Mouse (Mus musculus): ENCODE data around the gene Glo1.
"Not testable (repeated sequence)": the region's sequence is repeated elsewhere in the genome, so short reads cannot be mapped to it uniquely, and the experiment has no call there.

Glo1 gene

DNA sequence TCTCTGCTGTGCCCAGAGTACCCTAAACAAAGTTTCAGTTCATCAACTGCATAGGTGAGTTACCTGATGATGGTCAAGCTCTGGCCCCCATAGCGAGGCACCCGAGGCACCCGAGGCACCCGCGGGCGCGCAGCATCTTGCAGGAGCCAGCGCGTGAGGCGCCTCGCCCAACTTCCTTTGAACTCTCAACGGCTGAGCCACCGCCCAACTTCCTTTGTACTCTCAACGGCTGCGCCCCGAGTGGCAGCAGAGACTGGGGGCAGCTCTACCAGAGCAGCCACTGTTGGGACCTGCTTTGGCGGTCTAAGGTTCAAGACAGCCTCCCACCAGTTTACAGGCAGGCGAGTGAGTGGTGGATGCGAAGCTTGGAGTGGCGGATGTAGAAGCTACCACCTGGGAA, at the start of gene Glo1:
TSS of gene Glo1 (minus strand) at position 153 of the 400 bp plus-strand sequence.
- not testable (repeated sequence) for DNase-seq (ENCODE audit: inconsistent ontology term)

DNA sequence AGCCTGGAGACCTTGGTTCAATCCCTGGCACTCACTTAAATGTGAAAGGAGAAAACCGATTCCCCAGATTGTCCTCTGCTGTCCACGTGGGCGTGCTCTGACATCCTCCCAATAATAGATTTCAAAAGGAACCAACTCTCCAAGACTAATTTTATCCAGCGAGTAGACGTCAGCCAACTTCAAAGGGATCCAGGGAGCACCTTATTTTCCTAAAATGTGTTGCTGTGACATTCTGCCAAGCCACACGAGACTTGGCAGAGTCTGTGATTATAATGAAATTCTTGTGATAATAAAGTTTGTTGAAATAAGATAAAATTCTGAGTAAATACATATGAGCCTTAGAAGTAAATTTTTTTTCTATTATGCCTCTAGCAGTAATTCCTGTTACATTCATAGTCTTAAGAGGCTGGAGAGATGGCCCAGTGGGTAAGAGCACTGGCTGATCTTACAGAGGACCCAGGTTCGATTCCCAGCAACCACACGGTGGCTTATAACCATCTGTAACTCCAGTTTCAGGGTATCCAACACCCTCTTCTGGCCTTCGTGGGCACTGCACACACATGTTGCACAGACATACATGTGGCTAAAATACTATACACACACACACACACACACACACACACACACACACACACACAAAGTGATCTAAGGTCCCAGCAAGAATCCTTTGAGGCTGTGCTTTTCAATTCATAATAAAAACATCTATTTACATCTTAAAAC, 48.5 kb upstream of the Glo1 start:
- DNase-seq (ENCODE audit: inconsistent ontology term) = no peak

DNA sequence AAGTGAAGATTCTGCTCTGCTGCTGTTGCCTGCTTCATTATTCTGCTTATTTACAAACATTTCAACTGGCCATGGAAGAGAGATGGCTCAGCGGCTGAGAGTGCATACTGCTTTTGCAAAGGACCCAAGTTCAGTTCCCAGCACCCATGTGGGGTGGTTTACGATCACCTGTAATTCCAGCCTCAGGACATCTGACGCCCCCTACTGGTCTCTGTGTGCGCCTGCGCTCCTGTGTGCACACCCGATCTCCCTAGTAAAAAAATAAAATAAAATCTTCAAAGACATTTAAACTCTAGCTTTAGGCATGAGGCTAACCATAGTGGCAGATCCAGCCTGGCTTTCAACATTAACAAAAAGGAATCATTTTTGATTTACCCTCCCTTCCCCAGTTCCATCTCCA, 46.4 kb upstream of the Glo1 start:
- no peak for DNase-seq (ENCODE audit: inconsistent ontology term)

DNA sequence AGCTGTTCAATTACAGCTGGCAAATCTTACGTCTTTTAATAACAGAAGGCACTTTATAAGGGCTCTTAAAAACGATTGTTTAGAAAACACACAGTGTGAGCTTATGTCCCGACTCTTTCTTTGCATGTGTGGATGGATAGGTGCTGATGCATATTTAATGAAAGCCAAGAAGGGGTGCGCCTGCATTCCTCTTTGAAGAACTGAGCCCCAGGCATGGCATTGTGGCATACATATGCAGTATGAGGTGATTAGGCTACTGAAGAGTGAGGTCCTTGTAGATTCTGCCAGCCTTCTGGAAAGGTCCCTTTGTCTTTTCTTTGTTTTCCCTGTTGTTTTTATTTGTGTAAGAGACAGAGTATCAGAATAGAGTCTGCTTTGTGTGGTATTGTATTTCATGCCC, 45.9 kb upstream of the Glo1 start:
- DNase-seq (ENCODE audit: inconsistent ontology term) = no peak

DNA sequence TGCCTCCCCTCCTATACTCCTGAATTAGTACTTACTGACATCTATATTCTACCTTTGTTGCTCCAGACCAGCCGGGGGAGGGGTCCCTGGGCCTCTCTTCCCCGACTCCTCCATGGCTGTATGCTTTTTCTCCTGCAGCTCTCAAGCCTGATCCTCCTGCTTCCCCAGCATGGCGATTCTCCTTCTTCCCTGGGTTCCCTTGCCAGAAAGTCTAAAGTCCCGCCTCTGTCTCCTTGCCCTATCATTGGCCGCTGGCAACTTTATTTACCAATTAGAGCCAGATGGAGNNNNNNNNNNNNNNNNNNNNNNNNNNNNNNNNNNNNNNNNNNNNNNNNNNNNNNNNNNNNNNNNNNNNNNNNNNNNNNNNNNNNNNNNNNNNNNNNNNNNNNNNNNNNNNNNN, 38.2 kb upstream of the Glo1 start:
- DNase-seq (ENCODE audit: inconsistent ontology term) = no peak

DNA sequence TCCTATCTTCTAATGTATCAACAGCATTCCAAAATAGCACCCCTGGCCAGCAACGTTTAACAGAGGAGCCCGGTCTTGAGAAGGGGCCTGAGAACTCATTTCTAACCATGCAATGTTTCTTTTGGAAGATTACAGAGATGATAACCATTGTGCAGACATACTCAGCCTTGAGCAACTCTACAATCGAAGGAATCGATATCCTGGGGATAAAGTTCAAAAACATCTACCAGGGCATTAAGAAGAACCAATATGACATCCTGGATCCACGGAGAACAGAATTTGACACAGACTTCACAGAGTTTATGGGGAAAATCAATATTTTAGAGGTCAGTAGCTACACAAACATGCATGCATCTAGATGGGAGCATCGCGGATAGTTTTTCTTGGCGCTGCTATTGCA, 36.5 kb upstream of the Glo1 start:
- no peak for DNase-seq (ENCODE audit: inconsistent ontology term)

DNA sequence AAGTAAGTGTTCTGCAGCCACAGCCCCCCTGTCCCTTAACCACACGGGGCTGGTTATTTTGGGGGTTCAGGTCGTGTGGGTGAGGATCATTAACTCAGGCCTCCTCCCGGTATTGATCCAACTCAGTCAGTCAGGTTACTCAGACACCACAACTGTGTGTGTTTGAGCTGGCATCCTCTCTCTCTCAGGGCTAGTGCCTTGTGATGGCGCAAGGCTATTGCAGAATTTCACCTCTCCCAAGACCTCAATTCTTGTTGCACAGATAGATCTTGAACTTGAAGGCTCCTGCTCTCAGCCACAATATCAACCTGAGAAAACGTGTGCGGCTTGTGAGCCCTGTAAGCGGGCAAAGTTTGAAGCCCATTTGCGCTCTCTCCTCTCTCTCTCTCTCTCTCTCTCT, 35.5 kb upstream of the Glo1 start:
- DNase-seq (ENCODE audit: inconsistent ontology term) = no peak

DNA sequence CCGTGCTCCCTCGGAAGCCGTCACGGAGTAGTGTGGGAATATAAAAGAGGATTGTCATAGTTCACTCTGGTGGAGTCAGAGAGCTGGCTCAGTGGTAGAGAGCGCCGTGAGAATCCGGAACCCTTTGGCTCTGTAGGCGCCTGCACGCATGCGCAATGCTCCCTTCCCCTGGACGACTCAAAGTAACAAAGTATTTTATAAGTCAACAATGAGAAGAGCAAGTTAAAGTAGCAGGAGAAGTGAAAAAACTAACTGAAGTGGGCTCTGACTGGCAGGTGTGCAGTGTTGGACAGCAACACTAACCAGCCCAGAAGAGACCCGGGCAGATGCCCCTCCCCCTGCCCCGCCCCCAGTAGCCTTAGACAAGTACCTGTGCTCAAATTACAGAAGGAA, 31.5 kb upstream of the Glo1 start:
- DNase-seq (ENCODE audit: inconsistent ontology term) = peak; percentile 64

DNA sequence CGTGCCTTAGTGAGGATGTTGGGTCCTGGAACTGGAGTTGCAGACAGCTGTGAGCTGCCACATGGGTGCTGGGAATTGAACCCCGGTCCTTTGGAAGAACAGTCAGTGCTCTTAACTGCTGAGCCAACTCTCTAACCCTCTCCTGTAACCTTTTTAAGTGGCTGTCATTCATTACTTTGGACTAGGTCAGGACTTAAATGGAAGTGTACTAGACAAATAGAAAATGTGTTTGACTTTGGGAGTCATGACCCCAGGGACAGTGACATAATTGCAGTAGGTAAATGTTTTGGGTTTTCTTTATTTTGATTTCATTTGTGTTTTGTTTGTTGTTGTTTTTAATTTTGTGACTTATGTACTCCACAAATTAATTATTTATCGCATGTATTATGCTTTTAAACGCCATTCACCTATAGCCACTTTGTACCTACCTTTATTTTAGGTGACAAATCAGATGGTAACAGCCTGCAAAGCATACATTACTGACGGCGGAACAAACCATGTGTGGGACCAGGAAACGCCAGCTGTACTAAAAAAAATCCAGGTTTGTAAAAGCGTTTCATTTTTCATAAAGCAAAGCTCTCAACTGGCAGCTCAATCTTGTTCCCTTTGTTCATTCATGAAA, 31.0 kb upstream of the Glo1 start:
- DNase-seq (ENCODE audit: inconsistent ontology term) = no peak

DNA sequence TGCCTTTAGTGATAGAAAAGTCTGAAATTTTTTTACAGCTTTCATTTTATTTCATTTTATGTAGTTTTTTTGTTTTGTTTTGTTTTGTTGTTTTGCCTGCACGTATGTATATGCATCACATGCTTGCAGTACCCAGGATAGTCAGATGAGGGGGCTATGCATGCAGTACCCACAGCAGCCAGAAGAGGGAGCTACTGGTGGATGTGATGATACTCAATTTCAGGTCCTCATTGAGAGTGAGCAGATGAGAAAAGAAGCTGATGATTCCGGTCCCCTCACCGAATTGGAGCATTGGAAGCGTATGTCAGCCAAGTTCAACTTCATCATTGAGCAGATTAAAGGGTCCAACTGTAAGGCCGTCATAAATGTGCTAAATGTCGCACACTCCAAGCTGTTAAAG, 26.3 kb upstream of the Glo1 start:
- no peak for DNase-seq (ENCODE audit: inconsistent ontology term)

DNA sequence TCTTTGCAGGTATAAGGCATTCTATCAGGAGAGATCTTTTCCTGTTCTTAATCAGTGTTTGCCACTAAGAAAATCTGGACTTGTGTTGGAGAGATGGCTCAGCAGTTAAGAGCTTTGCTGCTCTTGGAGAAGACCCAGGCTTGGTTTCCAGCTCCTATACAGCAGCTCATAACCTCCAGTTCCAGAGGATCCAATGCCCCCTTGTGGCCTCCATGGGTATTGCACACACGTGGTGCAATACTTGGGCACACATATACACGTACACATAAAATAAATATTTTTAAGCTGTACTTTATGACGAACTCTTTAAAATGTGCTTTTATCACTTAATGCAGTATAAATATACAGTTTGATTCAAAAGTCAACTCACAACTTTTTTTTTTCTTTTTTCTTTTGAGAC, 22.1 kb upstream of the Glo1 start:
- no peak for DNase-seq (ENCODE audit: inconsistent ontology term)

DNA sequence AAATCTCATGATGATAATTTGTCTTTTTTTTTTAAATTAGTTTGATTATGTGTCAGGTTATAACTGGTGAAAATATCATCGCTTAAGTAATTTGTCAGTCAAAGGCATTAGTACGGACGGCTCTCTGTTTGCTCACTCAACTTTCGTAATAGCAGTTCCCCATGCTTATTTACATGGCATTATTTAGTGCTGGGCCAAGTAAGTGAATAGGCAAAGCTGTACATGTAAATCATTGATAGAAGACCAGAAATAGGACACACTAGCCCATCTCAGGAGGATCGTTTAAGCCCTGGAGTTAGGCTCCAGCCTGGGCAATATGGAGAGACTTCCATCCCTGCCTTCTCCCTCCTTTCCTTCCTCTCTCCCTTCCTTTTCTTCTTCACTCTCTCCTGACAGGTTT, 14.2 kb upstream of the Glo1 start:
- DNase-seq (ENCODE audit: inconsistent ontology term) = no peak

DNA sequence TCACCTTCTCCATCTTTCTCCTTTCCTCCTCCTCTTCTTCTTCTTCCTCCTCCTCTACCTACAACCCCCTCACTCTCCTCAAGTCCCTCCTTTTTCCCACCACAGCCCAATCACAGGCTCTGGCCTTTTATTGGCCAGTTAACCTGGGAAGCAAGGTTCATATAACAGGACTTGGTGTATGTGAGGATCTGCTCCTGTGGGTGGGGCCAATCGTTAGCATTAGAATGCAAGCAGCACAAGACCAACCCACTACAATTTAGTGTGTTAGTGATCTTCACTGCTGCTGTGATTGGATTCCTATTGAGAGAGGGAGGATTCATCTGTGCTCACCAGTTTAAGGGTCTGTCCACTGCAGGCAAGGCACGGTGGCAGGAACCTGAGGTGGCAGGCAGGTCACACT, 12.3 kb upstream of the Glo1 start:
- DNase-seq (ENCODE audit: inconsistent ontology term) = no peak

DNA sequence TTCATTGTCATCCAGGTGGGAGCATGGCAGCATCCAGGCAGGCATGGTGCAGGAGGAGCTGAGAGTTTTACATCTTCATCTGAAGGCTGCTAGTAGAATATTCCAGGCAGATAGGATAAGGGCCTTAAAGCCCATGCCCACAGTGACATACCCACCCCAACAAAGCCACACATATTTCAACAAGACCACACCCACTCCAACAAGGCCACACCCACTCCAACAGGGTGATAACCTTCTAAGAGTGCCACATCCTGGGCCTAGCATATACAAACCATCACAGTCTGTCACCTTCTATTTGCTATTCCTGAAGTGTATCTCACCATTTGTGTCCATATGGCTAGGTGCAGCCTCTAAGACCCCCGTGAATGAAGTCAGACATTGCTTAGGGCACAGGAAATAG, 11.0 kb upstream of the Glo1 start:
- no peak for DNase-seq (ENCODE audit: inconsistent ontology term)

DNA sequence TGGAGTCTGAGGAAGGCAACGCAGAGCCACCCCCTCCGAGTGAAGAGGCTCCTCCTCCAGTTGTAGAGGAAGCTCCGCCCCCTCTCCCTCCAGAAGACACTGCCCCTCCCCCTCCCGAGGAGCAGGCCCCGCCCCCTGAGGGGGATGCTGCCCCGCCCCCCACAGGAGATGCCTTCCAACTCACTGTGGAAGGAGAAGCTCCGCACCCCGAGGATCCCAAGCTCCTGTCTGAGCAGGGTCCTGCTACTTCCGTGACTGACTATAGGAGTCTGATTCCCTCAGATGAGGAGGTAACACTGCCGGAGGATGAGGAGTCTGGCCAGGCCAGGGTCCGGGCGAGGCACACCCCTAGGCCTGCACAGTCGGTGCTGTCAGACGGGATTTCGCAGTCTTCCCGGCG, 8.7 kb upstream of the Glo1 start:
- DNase-seq (ENCODE audit: inconsistent ontology term) = no peak

DNA sequence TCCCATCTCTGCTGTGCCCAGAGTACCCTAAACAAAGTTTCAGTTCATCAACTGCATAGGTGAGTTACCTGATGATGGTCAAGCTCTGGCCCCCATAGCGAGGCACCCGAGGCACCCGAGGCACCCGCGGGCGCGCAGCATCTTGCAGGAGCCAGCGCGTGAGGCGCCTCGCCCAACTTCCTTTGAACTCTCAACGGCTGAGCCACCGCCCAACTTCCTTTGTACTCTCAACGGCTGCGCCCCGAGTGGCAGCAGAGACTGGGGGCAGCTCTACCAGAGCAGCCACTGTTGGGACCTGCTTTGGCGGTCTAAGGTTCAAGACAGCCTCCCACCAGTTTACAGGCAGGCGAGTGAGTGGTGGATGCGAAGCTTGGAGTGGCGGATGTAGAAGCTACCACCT, 2.5 kb downstream of the Glo1 start, which contains the start of gene Dnah8:
TSS of gene Dnah8 (plus strand) at position 223 of the 400 bp plus-strand sequence.
- not testable (repeated sequence) for DNase-seq (ENCODE audit: inconsistent ontology term)

DNA sequence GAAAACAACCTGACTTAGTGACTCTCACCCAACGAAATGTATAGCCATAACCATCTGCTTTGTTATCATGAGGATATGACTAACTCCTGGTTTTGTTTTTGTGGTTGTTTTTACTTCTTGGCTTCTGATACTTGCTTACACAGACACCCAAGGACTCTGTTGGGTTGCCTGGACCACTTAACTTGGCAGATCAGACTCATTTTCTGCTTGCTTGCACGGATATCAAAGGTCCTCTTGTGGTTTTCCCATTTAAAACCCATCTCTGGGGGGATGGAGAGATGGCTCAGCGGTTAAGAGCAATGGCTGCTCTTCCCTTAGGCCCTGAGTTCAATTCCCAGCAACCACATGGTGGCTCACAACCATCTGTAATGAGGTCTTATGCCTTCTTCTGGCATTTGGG, 3.5 kb downstream of the Glo1 start:
- no peak for DNase-seq (ENCODE audit: inconsistent ontology term)

DNA sequence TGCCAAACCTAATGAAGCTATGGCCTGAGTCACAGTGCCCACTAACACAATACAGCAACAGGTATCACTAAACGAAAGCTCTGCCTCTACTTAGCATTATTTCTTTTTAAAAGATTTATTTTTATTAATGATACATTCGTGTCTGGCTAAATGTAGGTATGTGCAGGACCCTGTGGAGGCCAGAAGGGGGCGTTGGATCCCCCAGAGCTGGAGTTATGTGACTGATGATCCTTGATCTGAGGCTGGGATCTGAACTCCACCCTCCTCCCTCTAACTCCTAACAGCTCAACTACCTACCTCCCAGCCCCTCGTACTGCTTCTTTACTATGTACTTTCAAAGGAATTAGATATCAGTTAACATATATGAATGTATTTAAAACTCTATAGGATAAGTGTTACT, 5.2 kb downstream of the Glo1 start:
- DNase-seq (ENCODE audit: inconsistent ontology term) = no peak

DNA sequence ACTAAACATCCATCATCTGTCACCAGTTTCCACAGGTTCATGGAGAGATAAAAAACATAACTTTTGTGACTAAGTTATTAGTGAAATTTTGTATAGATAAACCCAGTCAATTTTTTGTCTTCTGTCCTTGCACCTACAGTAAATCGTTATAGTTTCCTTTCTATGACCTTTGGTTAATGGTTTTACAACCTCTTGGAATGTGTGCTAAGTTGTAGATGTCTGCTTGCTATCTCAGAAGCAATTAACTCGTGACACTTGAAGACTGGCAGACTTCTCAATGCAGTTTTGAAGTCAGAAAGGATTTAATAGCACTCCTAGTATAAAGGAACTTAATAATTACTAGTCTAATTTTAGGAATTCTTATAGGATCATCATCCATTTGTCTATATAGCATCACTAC, 6.1 kb downstream of the Glo1 start:
- DNase-seq (ENCODE audit: inconsistent ontology term) = no peak

DNA sequence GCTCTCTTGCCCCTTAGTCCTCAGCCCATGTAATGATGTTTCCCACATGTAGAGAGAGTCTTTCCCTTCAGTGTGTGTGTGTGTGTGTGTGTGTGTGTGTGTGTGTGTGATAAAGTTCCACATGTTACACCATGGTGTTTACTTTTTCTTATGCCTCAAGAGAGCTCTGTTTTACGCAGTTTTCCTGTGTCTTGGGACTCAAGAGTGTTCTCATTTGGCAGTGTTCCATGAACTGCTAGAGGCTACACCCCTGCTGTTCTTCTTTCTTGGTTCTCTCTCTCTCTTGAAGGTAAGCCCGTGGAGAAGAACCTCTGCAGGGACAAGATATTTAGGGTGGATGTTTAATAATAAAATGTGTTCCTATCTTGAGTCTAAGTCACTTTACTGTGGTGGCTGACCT, 7.5 kb downstream of the Glo1 start:
- DNase-seq (ENCODE audit: inconsistent ontology term) = no peak

DNA sequence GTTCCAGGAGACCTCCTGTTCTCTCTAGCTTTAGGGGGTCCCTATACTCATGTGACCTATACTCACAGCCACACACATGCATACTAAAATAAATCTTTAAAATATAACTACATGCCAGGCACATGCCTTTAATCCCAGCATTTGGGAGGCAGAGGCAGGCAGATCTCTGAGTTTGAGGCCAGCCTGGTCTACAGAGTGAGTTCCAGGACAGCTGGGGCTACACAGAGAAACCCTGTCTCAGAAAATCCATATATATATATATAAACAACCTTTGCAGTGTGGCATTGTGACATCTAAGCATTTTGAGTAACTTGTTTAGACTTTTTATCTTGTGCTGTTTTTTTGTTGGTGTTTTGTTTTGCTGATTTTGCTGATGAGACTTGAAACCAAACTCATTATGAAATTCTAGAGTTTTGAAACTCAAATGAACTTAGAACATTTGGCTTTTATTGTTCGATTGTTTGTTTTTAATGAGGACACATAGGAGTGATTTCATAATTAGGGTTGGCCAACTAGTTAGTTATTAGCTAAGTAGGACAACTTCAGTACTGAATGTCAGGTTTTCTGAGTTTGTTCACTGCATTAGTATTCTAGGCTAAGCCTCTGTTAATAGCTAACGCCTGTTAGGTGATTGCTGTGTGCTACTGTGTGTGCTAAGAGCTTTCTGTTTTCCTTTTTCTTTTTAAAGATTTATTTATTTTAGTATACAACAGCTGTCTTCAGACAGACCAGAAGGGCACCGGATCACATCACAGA, 8.4 kb downstream of the Glo1 start:
- DNase-seq (ENCODE audit: inconsistent ontology term) = no peak

DNA sequence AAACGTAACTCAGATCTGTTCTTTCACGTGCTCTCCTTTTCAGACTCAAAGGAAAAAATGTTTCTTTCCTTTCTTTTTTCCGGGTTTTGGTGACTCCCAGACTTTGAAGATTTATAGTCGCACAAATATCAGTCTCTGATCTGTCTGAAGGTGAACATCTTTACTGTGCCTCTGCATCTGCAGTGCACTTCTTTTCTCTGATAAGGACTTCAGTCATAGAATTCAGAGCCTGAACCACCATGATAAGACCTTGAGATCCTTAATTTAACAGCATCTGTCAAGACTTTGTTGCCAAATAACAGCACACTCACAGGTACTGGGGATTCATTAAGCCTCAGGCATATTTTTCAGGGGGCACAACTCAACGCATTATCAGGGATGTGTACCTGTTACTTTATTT, 10.5 kb downstream of the Glo1 start:
- DNase-seq (ENCODE audit: inconsistent ontology term) = no peak

DNA sequence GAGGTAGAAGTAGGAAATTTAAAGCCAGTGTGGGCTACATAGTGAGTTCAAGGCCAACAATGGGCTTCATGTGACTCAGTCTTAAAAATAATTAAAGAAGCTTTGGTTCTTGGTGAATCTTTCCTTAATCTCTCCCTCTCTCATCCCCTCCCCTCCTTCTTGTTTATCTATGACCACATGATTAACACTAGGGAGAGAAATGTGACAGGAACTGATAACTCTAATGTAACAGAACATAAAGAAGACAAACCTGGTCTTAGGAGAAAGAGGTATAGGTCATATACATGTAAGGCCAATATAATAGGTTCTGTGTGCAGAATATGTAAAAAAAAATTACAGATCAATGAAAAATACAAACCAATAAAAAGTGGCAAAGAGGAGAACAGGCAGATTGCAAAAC, 13.3 kb downstream of the Glo1 start:
- DNase-seq (ENCODE audit: inconsistent ontology term) = no peak
